Mouse (Mus musculus) forebrain, embryonic 14.5 days (tissue): ENCODE measurements around the gene Olfr223. TPM values are rescaled to one million over a fixed set of nuclear protein-coding genes. Genes with fewer than 3 reads are reported as not detected.
"Not testable (repeated sequence)": the region's sequence is repeated elsewhere in the genome, so short reads cannot be mapped to it uniquely, and the experiment has no call there.

Experiments
- ATAC-seq: fragments of 200-750 bp; cut with Nextera tagmentation; 2 replicates; pipeline ENCODE4 v1.8.0; 2017; ENCODE audit warnings: mild to moderate bottlenecking, moderate library complexity
- DNase-seq: peaks from one replicate; pipeline ENCODE4 v3.0.0-alpha.2; 2015; ENCODE audit warnings: low spot score
- H3K27ac ChIP-seq: fragments of 300-500 bp; sonication (generic); 2 replicates; pipeline ENCODE4 v1.5.1; 2014; ENCODE audit warnings: low read depth, mild to moderate bottlenecking, control low read depth, low read length, moderate library complexity
- H3K27me3 ChIP-seq: fragments of 300-500 bp; sonication (generic); replicated peaks from 2 replicates; pipeline ENCODE4 v1.6.1; 2014; ENCODE audit warnings: low read length, control low read depth, mixed read lengths; ENCODE audit not compliant: control insufficient read depth, insufficient read depth
- H3K36me3 ChIP-seq: fragments of 300-500 bp; sonication (generic); 2 replicates; pipeline ENCODE4 v1.6.1; 2014; ENCODE audit warnings: low read length, control low read depth; ENCODE audit not compliant: control insufficient read depth, insufficient read depth
- H3K4me1 ChIP-seq: fragments of 300-500 bp; sonication (generic); 2 replicates; pipeline ENCODE4 v1.6.1; 2014; ENCODE audit warnings: antibody characterized with exemption, low read length, control low read depth; ENCODE audit not compliant: control insufficient read depth, insufficient read depth
- H3K4me2 ChIP-seq: fragments of 300-500 bp; sonication (generic); 2 replicates; pipeline ENCODE4 v1.6.1; 2014; ENCODE audit warnings: mild to moderate bottlenecking, control low read depth, low read length
- H3K4me3 ChIP-seq: fragments of 300-500 bp; sonication (generic); 2 replicates; pipeline ENCODE4 v1.5.1; 2014; ENCODE audit warnings: low read depth, low read length, control low read depth
- H3K9ac ChIP-seq: fragments of 300-500 bp; sonication (generic); 2 replicates; pipeline ENCODE4 v1.6.1; 2014; ENCODE audit warnings: mild to moderate bottlenecking, low read length, control low read depth, moderate library complexity
- H3K9me3 ChIP-seq: fragments of 300-500 bp; sonication (generic); replicated peaks from 2 replicates; pipeline ENCODE4 v1.6.1; 2016; ENCODE audit warnings: low read length, control low read depth, mixed read lengths; ENCODE audit not compliant: control insufficient read depth
- WGBS: fragments of 180-500 bp; shearing (Covaris S2); extraction: QIAGEN DNeasy Blood & Tissue Kit; methylation state at CpG from one replicate; pipeline ENCODE4 v1.1.7; 2014; 5-methylcytosine and 5-hydroxymethylcytosine counted together
- polyA plus RNA-seq: library from polyadenylated mRNA; unstranded; fragments of >200 nt; fragmentation: Nextera tagmentation; extraction: Ambion mirVana; gene quantifications from 2 replicates; pipeline ENCODE4 v1.2.1, GENCODE M21; 2014

The Olfr223 gene
- polyA plus RNA-seq, 1 experiment from 2014 or later: not detected

DNA sequence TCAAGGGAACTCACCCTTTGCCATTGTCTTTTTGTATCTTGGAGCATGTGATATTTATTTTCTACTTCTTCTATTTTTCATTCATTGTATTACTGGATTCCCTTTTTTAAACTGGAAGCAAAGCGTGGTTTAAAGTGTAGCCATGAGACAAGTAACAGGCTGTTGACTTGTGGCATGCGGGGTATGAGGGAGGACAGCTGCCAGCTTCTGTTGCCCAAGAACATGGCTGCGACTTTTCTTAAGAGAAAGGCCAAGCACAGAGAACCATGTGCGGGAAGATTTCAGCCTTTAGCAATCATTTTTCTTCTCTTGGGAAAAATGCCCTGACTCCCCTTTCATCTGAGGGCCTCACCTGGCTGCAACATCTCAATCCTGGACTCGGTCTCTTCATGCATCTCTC lies 18.6 kb upstream of the Olfr223 start:
- no peak overlapping the region for H3K9ac ChIP-seq
- DNase-seq (no peak), ATAC-seq (no peak)
- H3K4me2 ChIP-seq: no peak overlapping the region
- H3K27ac ChIP-seq: no peak overlapping the region
- H3K27me3 ChIP-seq: no peaks in the 10 kb centered on the region
- WGBS: 83% methylated on average over 5 of the region's 5 CpGs
- H3K4me3 ChIP-seq: no peak overlapping the region
- no peaks in the 10 kb centered on the region for H3K9me3 ChIP-seq
- H3K36me3 ChIP-seq: no peaks in the 10 kb centered on the region
- H3K4me1 ChIP-seq: no peaks in the 10 kb centered on the region

DNA sequence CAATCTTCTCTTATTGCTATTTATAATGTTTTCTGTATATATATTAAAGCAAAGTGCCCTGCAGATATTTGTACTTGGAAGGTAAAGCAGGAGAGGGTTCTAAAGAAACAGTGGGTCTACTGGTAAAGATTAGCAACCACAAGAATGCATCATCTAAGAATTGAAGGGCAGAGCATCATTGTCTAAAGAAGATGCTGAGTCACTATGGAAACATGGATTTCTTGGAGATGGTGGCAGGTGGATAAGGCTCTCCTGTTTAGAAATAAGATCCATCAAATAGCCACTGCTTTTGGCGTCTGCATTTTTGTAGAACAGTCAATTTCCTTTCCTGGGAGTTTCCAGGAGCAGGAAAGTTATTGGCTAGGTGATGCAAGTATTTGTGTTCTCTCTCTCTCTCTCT lies 9.2 kb upstream of the Olfr223 start:
- DNase-seq (no peak), ATAC-seq (no peak)
- Histone ChIP-seq H3K4me3 (no peak overlapping the region), H3K36me3 (no peaks in the 10 kb centered on the region), H3K27ac (no peak overlapping the region), H3K9ac (no peak overlapping the region), H3K9me3 (no peaks in the 10 kb centered on the region), H3K27me3 (no peaks in the 10 kb centered on the region), H3K4me1 (no peaks in the 10 kb centered on the region), H3K4me2 (no peak overlapping the region)
- 75% methylated on average over 1 of the region's 1 CpGs for WGBS

DNA sequence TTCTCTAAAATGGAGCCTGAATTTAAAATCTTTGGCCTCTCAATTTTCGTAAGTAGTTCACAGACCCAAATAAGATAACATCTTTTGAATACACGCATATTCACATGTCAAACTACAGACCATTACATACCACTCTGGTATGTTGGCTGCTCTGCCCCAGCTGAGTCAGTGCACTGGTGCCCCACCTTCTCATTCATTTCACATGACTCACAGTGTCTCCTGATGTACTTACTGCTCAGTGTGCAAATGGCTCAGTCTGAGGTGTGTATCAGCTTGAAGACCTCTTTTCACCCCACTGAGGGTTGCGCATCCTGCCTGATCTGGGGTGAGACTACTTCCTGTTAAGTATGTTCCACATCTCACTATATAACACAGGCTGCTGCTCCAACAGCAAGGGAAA lies 7.8 kb upstream of the Olfr223 start:
- DNase-seq (no peak), ATAC-seq (no peak)
- Histone ChIP-seq H3K4me3 (no peak overlapping the region), H3K9me3 (no peaks in the 10 kb centered on the region), H3K4me1 (no peaks in the 10 kb centered on the region), H3K9ac (no peak overlapping the region), H3K36me3 (no peaks in the 10 kb centered on the region), H3K4me2 (no peak overlapping the region), H3K27me3 (no peaks in the 10 kb centered on the region), H3K27ac (no peak overlapping the region)
- 91% methylated on average over 3 of the region's 3 CpGs for WGBS

DNA sequence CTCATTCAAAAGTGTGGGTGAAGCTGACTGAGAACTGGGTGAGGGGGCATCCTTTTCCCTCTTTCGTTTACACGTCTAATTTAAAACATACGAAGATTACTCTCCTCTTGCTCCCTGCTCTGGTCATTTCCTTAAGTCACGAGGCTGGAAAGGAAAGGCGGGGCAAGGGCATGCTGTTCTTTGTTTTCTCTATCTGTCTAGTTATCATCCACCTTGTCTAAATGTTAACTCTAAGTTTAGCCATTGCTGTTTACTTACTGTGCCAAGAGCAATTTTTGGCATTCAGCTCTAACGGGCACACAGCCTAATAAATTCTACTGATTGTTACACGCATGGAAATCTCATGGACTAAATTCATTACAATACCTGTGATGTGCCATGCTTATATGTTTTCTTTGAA lies 6.1 kb upstream of the Olfr223 start:
- ATAC-seq (no peak), DNase-seq (no peak)
- H3K27ac ChIP-seq: no peak overlapping the region
- no peaks in the 10 kb centered on the region for H3K9me3 ChIP-seq
- no peaks in the 10 kb centered on the region for H3K27me3 ChIP-seq
- no peaks in the 10 kb centered on the region for H3K4me1 ChIP-seq
- H3K36me3 ChIP-seq: no peaks in the 10 kb centered on the region
- H3K9ac ChIP-seq: no peak overlapping the region
- H3K4me2 ChIP-seq: no peak overlapping the region
- WGBS: 79% methylated on average over 7 of the region's 7 CpGs
- H3K4me3 ChIP-seq: no peak overlapping the region

DNA sequence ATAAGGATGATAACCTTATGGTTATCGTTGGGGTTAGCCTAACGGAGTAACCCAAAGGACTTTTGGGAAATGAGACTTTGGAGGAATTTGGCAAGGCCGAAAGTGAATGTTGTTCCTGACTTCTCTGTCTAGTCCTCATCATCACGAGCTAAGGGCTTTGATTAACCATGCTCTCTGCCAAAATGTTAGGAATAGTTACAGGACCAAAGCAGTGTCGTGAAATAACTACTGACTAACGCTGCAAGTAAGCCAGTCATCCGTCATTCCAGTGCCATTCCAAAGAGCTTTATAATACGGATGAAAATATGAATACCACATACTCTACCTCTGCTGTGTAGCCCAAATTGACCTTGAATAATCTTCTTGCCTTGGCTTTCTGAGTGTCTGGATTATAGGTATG lies 3.9 kb upstream of the Olfr223 start:
- no peaks in the 10 kb centered on the region for H3K4me1 ChIP-seq
- no peaks in the 10 kb centered on the region for H3K27me3 ChIP-seq
- H3K4me2 ChIP-seq: no peak overlapping the region
- no peak for DNase-seq
- H3K9me3 ChIP-seq: no peaks in the 10 kb centered on the region
- no peaks in the 10 kb centered on the region for H3K36me3 ChIP-seq
- no peak overlapping the region for H3K4me3 ChIP-seq
- WGBS: 88% methylated on average over 8 of the region's 8 CpGs
- no peak for ATAC-seq
- no peak overlapping the region for H3K9ac ChIP-seq
- no peak overlapping the region for H3K27ac ChIP-seq

DNA sequence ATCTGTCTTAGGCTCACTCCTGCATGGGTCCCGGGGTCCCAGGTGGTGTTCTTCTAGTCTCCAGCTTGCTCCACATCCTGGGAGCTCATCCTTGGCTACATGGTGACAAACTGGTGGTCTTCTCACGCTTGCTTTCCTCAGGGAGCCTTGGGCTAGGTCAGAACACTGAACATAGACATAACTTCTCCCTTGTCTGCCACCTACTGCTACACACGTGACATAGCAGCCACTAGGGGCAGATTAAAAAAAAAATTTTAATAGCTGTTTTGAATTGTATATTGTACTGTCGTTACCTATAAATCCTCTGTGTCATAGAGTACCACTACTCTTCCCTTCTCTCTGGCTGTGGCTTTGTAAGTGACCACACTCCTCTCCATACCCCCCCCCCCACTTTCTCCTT lies 3.0 kb upstream of the Olfr223 start:
- H3K27me3 ChIP-seq: no peaks in the 10 kb centered on the region
- 45% methylated on average over 4 of the region's 4 CpGs for WGBS
- no peak overlapping the region for H3K4me3 ChIP-seq
- DNase-seq (peak; percentile 11), ATAC-seq (no peak)
- no peak overlapping the region for H3K27ac ChIP-seq
- no peaks in the 10 kb centered on the region for H3K4me1 ChIP-seq
- H3K9ac ChIP-seq: no peak overlapping the region
- no peak overlapping the region for H3K4me2 ChIP-seq
- no peaks in the 10 kb centered on the region for H3K36me3 ChIP-seq
- no peaks in the 10 kb centered on the region for H3K9me3 ChIP-seq

DNA sequence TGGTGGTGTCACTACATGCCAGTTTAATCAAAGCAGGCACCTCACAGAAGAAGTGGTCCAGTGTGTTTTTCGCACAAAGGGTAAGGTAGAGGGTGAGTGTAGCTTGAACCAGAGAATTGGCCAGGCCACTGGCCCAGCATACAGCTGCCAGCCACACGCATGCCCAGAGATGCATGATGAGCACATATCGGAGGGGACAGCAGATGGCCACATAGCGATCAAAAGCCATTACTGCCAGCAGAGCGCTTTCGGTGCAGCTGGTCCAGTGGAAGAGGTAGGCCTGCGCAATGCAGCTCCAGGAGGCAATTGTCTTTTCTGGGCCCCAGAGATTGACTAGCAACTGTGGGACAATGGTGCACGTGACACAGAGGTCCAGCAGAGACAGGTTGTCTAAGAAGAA lies 3.6 kb downstream of the Olfr223 start:
- Histone ChIP-seq H3K4me3 (no peak overlapping the region), H3K9me3 (no peaks in the 10 kb centered on the region), H3K27ac (no peak overlapping the region), H3K9ac (no peak overlapping the region), H3K4me1 (no peaks in the 10 kb centered on the region), H3K4me2 (no peak overlapping the region), H3K36me3 (no peaks in the 10 kb centered on the region), H3K27me3 (no peaks in the 10 kb centered on the region)
- no peak for DNase-seq
- 87% methylated on average over 8 of the region's 8 CpGs for WGBS
- no peak for ATAC-seq

DNA sequence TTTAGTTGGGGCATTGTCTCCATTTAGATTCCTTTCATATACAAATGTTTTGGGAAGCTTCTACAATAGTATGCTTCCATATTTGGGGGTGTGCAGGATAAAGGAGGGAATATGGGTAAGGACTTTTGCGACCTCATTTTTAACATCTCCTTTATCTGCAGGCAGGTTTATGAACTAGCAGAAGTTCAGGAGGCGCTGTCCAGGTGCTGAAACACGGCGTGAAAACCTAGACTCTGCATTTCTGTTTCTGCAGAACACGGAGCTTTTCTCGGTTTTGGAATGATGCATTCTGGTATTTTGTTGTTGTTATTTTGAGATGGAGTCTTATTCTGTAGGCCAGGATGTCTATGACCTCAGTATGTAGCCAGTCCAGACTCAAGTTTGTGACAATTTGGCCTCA lies 8.6 kb downstream of the Olfr223 start:
- no peak overlapping the region for H3K4me2 ChIP-seq
- 34% methylated on average over 6 of the region's 6 CpGs for WGBS
- H3K9ac ChIP-seq: no peak overlapping the region
- H3K4me1 ChIP-seq: no peaks in the 10 kb centered on the region
- DNase-seq (no peak), ATAC-seq (no peak)
- no peak overlapping the region for H3K27ac ChIP-seq
- no peaks in the 10 kb centered on the region for H3K9me3 ChIP-seq
- H3K36me3 ChIP-seq: no peaks in the 10 kb centered on the region
- no peaks in the 10 kb centered on the region for H3K27me3 ChIP-seq
- H3K4me3 ChIP-seq: no peak overlapping the region

DNA sequence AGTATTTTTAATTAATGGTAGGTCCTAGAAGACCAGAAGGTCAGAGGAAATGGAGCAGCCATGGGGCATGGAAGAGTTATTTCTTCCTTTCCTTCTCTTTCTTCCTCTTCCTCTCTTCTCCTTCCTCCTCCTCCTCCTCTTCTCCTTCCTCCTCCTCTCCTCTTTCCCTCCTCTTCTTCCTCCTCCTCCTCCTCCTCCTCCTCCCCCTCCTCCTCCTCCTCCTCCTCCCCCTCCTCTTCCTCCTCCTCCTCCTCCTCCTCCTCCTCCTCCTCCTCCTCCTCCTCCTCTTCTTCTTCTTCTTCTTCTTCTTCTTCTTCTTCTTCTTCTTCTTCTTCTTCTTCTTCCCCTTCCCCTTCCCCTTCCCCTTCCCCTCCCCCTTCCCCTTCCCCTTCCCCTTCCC lies 17.0 kb downstream of the Olfr223 start, which contains the start of gene Olfr222:
Olfr222 (minus strand) TSS at position 101 of the 400 bp plus-strand sequence.
- H3K4me1 ChIP-seq, ATAC-seq: not testable (repeated sequence)

DNA sequence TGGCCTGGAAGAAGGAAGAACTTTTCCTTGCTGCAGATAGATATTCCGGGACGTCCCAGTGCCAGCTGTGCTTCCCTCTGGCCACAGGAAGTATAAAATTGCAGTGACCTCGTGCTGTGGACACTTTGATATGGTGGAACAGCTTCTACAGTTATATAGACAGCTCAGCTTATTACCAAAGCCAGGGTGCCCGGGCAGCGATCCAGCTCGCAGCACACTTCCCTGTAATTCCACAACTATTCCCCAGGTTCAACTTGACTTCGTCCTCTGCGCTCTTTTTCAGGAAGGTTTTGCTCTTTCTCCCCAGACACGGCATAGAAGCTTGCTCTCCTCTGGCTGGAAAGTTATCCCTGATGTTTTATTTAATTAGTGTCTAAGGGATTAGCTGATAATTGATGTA lies 17.4 kb downstream of the Olfr223 start:
- no peaks in the 10 kb centered on the region for H3K27me3 ChIP-seq
- ATAC-seq: no peak
- no peaks in the 10 kb centered on the region for H3K4me1 ChIP-seq
- no peak for DNase-seq
- H3K27ac ChIP-seq: no peak overlapping the region
- H3K36me3 ChIP-seq: no peaks in the 10 kb centered on the region
- no peak overlapping the region for H3K4me2 ChIP-seq
- H3K4me3 ChIP-seq: no peak overlapping the region
- no peaks in the 10 kb centered on the region for H3K9me3 ChIP-seq
- WGBS: 63% methylated on average over 9 of the region's 9 CpGs
- no peak overlapping the region for H3K9ac ChIP-seq

More for the DNA sequence above, 17.0 kb downstream of the Olfr223 start, which contains the start of gene Olfr222:
- H3K27ac ChIP-seq, H3K4me2 ChIP-seq, H3K36me3 ChIP-seq, H3K9ac ChIP-seq, DNase-seq, H3K27me3 ChIP-seq, H3K4me3 ChIP-seq, H3K9me3 ChIP-seq: not testable (repeated sequence)
